Mouse (Mus musculus) T-helper 17 cell (primary cell): ENCODE data around the gene Lamc3.

Source experiments
- in situ Hi-C, 2 experiments: fragments of 300-600 bp; cut with MboI, MseI; formaldehyde crosslinking; loops; 1 replicate in 1 of 2; 2 replicates in 1 of 2; pipeline ENCODE4 v1.15.1; 2025; ENCODE audit warnings: high pct_unique_total_duplicates in 2 of 2

Gene Lamc3

DNA sequence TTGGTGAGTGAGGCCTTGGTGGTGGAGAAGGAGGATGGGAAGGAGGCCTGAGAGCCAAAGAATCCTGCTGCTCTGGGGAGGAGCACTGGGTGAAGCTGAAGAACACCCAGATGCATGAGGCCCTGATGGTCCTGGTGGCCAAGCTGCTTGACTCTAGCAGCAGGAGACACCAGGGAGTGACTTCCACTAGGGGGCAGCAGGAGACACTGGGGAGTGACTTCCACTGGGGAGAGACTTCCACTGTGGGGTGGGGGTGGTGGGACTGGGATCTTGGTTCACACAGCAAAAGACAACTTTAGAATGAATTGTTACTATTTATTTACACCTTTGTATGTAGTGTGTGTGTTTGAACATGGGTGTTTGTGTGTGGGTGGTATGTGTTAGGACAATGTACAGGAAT lies 78.0 kb downstream of the Lamc3 start:
- in situ Hi-C loops, result no loop called here

DNA sequence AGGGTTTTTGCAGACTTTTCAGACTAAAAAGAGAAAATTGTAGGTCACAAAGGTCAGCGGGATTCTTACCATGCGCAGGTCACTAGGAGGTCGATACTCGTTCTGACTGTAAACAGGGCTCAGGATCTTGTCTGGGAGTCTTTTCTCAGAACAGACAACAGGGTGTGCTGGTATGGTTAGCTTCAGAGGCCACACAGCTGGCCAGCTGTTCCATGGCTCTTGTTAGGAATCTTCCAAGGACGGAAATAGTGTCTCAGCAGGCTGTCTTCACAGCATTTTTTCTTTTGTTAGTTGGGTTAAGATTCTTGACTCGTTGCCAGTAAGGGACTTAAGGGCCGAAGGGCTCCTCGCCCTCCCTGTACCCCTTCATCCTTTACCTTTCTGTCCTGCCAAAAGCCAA lies 79.7 kb downstream of the Lamc3 start:
- in situ Hi-C loops, result no loop called here

DNA sequence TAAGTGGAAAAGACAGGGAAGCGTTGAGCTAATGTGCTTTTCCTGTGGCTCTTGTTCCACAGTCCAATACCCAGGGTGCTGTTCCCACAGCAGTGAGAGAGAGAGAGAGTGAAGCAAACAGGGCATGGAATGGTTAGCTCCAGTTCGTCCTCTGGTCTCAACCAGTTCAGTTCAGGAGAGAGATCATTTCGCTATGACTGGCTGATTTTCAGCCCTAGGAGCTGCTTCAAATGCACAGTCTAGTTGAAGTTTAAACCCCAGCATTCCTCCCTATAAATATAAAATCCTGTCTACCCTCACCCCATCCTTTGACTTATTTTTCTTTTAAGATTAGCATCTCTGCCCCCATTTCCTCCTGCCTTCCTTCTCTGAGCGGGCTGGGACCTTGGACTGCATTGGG lies 85.5 kb downstream of the Lamc3 start:
- in situ Hi-C loops, result no loop called here

- in situ Hi-C loops, result no loop called here
These were observed 87.2 kb downstream of the Lamc3 start, which contains the start of gene Nup214 for GRCm38 (mm10) chr2:31974141-31974808. Nup214 (plus strand) TSS chr2:31974436.

DNA sequence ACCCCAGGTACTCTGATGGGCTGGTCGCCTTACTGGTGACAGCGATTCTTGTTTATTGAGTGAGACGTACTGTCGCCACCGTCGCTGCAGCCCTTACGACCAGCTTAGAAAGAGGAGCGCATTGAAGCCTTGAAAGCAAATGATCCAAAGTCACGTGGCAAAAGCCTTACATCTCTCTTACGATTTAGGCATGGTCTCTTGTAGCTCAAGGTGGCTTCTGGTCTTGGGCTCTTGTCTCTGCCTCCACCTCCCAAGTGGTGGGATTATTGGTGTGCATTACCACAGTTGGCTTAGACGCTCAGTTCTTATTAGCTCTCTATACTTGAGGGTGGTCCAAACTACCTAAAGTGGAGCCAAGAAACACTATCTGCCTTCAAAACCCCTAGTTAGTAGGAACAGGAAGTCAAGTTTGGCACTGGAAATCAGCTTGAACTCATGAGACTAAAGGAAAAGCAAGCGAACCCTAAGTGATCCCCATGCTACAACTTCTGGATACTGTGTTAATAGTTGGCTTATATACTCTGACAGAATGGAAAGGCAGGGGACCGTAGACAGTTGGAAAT lies 87.8 kb downstream of the Lamc3 start:
- in situ Hi-C loops, result no loop called here

DNA sequence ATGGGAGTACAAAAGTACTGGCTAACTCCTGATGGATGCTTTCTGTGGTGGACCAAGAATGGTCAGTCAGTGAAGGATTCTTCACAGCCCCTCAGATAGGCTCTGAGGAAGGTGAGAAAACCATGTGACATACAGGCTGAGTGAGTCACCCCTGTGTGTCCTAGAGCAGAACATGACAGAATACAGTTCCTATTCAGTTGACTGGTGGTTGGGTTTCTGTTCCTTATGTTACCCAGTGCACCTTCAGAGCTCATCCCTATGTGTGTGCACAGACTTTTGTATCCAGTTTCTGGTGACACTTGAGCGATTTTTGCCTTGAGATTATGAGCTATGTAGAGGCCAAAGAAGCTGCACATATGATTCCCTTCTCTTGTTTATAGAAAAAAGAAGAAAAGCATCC lies 100.7 kb downstream of the Lamc3 start:
- in situ Hi-C loops, result no loop called here

- in situ Hi-C loops, result no loop called here
These were observed 103.9 kb downstream of the Lamc3 start for GRCm38 (mm10) chr2:31990961-31991360.

- in situ Hi-C loops, result no loop called here
These were observed 107.8 kb downstream of the Lamc3 start for GRCm38 (mm10) chr2:31994896-31995295.

DNA sequence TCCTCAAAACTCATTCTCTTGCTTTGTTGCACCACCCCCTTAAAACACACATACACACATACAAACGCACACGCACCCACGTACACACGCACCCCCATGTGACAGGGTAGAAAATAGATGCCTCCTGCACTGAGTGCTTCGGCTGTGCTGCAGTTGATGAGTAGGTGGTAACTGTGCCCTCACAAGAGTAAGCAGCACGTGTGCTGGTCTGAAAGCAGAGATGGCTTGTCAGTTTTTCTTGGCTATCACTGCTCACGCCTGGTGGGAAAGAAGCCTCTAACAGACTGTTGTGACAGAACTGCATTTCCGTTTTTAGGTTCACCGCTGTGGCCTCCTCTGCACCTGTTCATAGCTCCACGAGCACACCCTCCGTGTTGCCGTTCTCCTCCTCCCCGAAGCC lies 109.0 kb downstream of the Lamc3 start:
- in situ Hi-C loops, result no loop called here
